Mouse (Mus musculus) forebrain, embryonic 16.5 days (tissue): Measurements from ENCODE around the gene Vmn1r82. TPM values are rescaled to one million over a fixed set of nuclear protein-coding genes. Genes with fewer than 3 reads are reported as not detected.

Experiments
- ATAC-seq: fragments of 200-750 bp; cut with Nextera tagmentation; 2 replicates; pipeline ENCODE4 v1.8.0; 2017; ENCODE audit warnings: mild to moderate bottlenecking, moderate library complexity
- H3K27ac ChIP-seq: fragments of 300-500 bp; sonication (generic); 2 replicates; pipeline ENCODE4 v1.5.1; 2014; ENCODE audit warnings: low read length, control low read depth
- H3K27me3 ChIP-seq: fragments of 300-500 bp; sonication (generic); replicated peaks from 2 replicates; pipeline ENCODE4 v1.6.1; 2014; ENCODE audit warnings: low read length; ENCODE audit not compliant: control insufficient read depth, insufficient read depth
- H3K36me3 ChIP-seq: fragments of 300-500 bp; sonication (generic); 2 replicates; pipeline ENCODE4 v1.6.1; 2014; ENCODE audit not compliant: control insufficient read depth, insufficient read depth
- H3K4me1 ChIP-seq: fragments of 300-500 bp; sonication (generic); replicated peaks from 2 replicates; pipeline ENCODE4 v1.6.1; 2014; ENCODE audit warnings: low read length; ENCODE audit not compliant: control insufficient read depth, insufficient read depth
- H3K4me2 ChIP-seq: fragments of 300-500 bp; sonication (generic); 2 replicates; pipeline ENCODE4 v1.6.1; 2014; ENCODE audit warnings: mild to moderate bottlenecking, low read length, control low read depth
- H3K4me3 ChIP-seq: fragments of 300-500 bp; sonication (generic); replicated peaks from 2 replicates; pipeline ENCODE4 v1.5.1; 2014; ENCODE audit warnings: mild to moderate bottlenecking, low read length, control low read depth
- H3K9ac ChIP-seq: fragments of 300-500 bp; sonication (generic); replicated peaks from 2 replicates; pipeline ENCODE4 v1.6.1; 2014; ENCODE audit warnings: low read depth, low read length, control low read depth
- H3K9me3 ChIP-seq: fragments of 300-500 bp; sonication (generic); 2 replicates; pipeline ENCODE4 v1.6.1; 2016; ENCODE audit warnings: low read length; ENCODE audit not compliant: control insufficient read depth
- WGBS: fragments of 180-500 bp; shearing (Covaris S2); extraction: QIAGEN DNeasy Blood & Tissue Kit; methylation state at CpG from one replicate; pipeline ENCODE4 v1.1.7; 2014; 5-methylcytosine and 5-hydroxymethylcytosine counted together
- polyA plus RNA-seq: library from polyadenylated mRNA; unstranded; fragments of >200 nt; fragmentation: Nextera tagmentation; extraction: Ambion mirVana; gene quantifications from 2 replicates; pipeline ENCODE4 v1.2.1, GENCODE M21; 2015

Gene Vmn1r82
- polyA plus RNA-seq: not detected in 2 replicates

GRCm38 (mm10) chr7:12300130-12300529, at the start of gene Vmn1r82:
TSS of gene Vmn1r82 (plus strand) at chr7:12300430.
- no peaks in the 10 kb centered on the region for H3K27me3 ChIP-seq
- H3K27ac ChIP-seq: no peak within 1 kb of the TSS
- H3K9ac ChIP-seq: no peak within 1 kb of the TSS
- H3K4me1 ChIP-seq: no peaks in the 10 kb centered on the region
- H3K4me3 ChIP-seq: no peak within 1 kb of the TSS
- no peak for ATAC-seq
- no peak within 1 kb of the TSS for H3K4me2 ChIP-seq
- peaks cover 2% of the 10 kb centered on the region; the same call in 1 of the 2 replicates for H3K9me3 ChIP-seq
- WGBS: 65% methylated on average over 2 of the region's 2 CpGs
- H3K36me3 ChIP-seq: no peaks in the 10 kb centered on the region

DNA sequence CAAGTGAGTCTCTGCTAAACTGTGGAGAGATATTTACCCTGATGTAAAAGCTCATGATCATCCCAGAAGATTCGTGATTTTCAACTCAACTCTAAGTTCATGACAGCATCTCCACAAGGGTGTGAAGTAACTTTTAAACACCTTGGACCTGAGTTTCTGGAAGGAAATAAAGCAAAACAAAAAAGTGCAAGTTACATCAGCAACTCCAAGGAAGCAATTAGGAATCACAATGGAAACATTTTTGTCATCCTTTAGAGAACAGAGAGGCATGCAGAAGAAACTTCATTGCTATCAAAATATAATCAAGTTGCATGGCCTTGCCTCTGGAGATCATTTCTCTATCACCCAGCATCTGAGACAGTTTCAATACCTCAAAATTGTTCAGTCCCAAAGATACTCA, 32.1 kb upstream of the Vmn1r82 start, which contains the start of gene Vmn1r81:
TSS of gene Vmn1r81 (minus strand) at position 101 of the 400 bp plus-strand sequence.
- Histone ChIP-seq H3K4me3 (no peak within 1 kb of the TSS), H3K9ac (no peak within 1 kb of the TSS), H3K27ac (no peak within 1 kb of the TSS), H3K4me2 (no peak within 1 kb of the TSS), H3K36me3 (no peaks in the 10 kb centered on the region), H3K9me3 (peaks cover 8% of the 10 kb centered on the region), H3K27me3 (no peaks in the 10 kb centered on the region), H3K4me1 (no peaks in the 10 kb centered on the region)
- WGBS: 78% methylated on average over 1 of the region's 1 CpGs
- ATAC-seq: no peak

DNA sequence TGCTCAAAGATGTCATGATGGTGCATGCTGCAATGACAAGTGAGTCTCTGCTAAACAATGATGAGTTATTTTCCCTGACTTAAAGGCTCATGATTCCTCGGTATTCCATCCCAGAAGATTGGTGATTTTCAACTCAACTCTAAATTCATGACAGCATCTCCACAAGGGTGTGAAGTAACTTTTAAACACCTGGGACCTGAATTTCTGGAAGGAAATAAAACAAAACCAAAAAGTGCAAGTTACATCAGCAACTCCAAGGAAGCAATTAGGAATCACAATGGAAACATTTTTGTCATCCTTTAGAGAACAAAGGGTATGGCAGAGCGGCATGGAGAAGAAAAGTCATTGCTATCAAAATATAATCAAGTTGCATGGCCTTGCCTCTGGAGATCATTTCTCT, 29.2 kb downstream of the Vmn1r82 start, which contains the start of gene Vmn1r83:
TSS of gene Vmn1r83 (minus strand) at position 101 of the 400 bp plus-strand sequence.
- no peak for ATAC-seq
- H3K4me2 ChIP-seq: no peak within 1 kb of the TSS
- no peaks in the 10 kb centered on the region for H3K27me3 ChIP-seq
- no peak within 1 kb of the TSS for H3K9ac ChIP-seq
- WGBS: 81% methylated on average over 2 of the region's 2 CpGs
- H3K36me3 ChIP-seq: no peaks in the 10 kb centered on the region
- H3K4me3 ChIP-seq: no peak within 1 kb of the TSS
- peaks cover 7% of the 10 kb centered on the region for H3K9me3 ChIP-seq
- no peak within 1 kb of the TSS for H3K27ac ChIP-seq
- no peaks in the 10 kb centered on the region for H3K4me1 ChIP-seq

Other genes starting within 250 kb of the Vmn1r82 start
- gene Vmn1r78, start 150.2 kb upstream of the Vmn1r82 start, polyA plus RNA-seq: not detected in 2 replicates
- not detected in 2 replicates for gene Vmn1r79, start 129.2 kb upstream of the Vmn1r82 start, polyA plus RNA-seq
- gene Vmn1r80, start 111.1 kb upstream of the Vmn1r82 start, polyA plus RNA-seq: not detected in 2 replicates
- gene Vmn1r81, start 32.2 kb upstream of the Vmn1r82 start, polyA plus RNA-seq: not detected in 2 replicates
- gene Vmn1r83, start 29.1 kb downstream of the Vmn1r82 start, polyA plus RNA-seq: not detected in 2 replicates
- gene Vmn1r84, start 68.8 kb downstream of the Vmn1r82 start, polyA plus RNA-seq: not detected in 2 replicates
- 10.0 and 12.6 TPM in 2 replicates for gene Zfp551, start 122.3 kb downstream of the Vmn1r82 start, polyA plus RNA-seq
- gene Zfp606, start 177.9 kb downstream of the Vmn1r82 start, polyA plus RNA-seq: 52.7 and 61.5 TPM in 2 replicates
- not detected in 2 replicates for gene 2900092C05Rik, start 212.1 kb downstream of the Vmn1r82 start, polyA plus RNA-seq